Mouse (Mus musculus) heart, embryonic 16.5 days (tissue): ENCODE measurements at regions not wholly inside any gene's neighbourhood (a gene's known extent, or its start where the extent isn't known, plus 50 kb on each side); places are given as distances from the start of the nearest gene placed in this dataset.

ENCODE experiments used
- ATAC-seq: fragments of 200-750 bp; cut with Nextera tagmentation; replicated peaks from 2 replicates; pipeline ENCODE4 v1.8.0; 2017; ENCODE audit warnings: moderate number of reproducible peaks; ENCODE audit not compliant: insufficient read depth, low FRiP score; ENCODE audit errors: extremely low read depth
- H3K27ac ChIP-seq: fragments of 300-500 bp; sonication (generic); 2 replicates; pipeline ENCODE4 v1.5.1; 2014; ENCODE audit warnings: mild to moderate bottlenecking, low read length, control low read depth, moderate library complexity
- H3K27me3 ChIP-seq: fragments of 300-500 bp; sonication (generic); 2 replicates; pipeline ENCODE4 v1.6.1; 2014; ENCODE audit warnings: low read length, mixed read lengths; ENCODE audit not compliant: control insufficient read depth, insufficient read depth
- H3K36me3 ChIP-seq: fragments of 300-500 bp; sonication (generic); 2 replicates; pipeline ENCODE4 v1.6.1; 2014; ENCODE audit not compliant: control insufficient read depth, insufficient read depth
- H3K4me1 ChIP-seq: fragments of 300-500 bp; sonication (generic); 2 replicates; pipeline ENCODE4 v1.6.1; 2014; ENCODE audit warnings: low read length, mixed read lengths; ENCODE audit not compliant: control insufficient read depth, insufficient read depth
- H3K4me2 ChIP-seq: fragments of 300-500 bp; sonication (generic); 2 replicates; pipeline ENCODE4 v1.6.1; 2014; ENCODE audit warnings: low read depth, mild to moderate bottlenecking, control low read depth, low read length
- H3K4me3 ChIP-seq: fragments of 300-500 bp; sonication (generic); 2 replicates; pipeline ENCODE4 v1.5.1; 2014; ENCODE audit warnings: mild to moderate bottlenecking, control low read depth, low read length
- H3K9ac ChIP-seq: fragments of 300-500 bp; sonication (generic); 2 replicates; pipeline ENCODE4 v1.6.1; 2014; ENCODE audit warnings: low read length, control low read depth
- H3K9me3 ChIP-seq: fragments of 300-500 bp; sonication (generic); replicated peaks from 2 replicates; pipeline ENCODE4 v1.6.1; 2016; ENCODE audit warnings: low read length; ENCODE audit not compliant: control insufficient read depth
- WGBS: fragments of 180-500 bp; shearing (Covaris S2); extraction: QIAGEN DNeasy Blood & Tissue Kit; methylation state at CpG from one replicate; pipeline ENCODE4 v1.1.7; 2014; 5-methylcytosine and 5-hydroxymethylcytosine counted together

DNA sequence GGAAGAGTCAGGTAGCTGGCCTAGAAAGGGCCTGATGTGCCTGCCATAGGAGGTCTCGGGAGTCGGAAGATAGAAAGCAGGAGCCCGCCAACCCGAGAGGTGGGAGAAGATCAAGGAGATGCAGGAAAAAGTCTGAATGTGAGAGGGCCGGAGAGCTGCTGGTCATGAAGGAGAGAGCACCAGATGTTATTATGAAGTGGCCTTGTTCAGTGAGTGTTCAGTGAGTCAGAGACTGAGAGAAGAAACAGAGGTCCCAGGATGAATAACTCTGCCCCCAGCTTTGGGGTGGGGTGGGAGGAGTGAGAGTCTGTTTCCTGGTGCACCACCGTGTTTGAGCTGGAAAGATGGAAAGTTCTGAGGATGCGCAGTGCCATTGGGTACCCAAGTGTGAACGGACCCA, 100.2 kb upstream of the Slc45a1 start:
- WGBS = 80% methylated on average over 8 of the region's 8 CpGs
- no peak for ATAC-seq
- Histone ChIP-seq H3K36me3 (no peaks in the 10 kb centered on the region), H3K27ac (no peak overlapping the region), H3K4me1 (peaks cover 13% of the 10 kb centered on the region), H3K27me3 (no peaks in the 10 kb centered on the region), H3K9ac (no peak overlapping the region), H3K4me3 (no peak overlapping the region), H3K9me3 (no peaks in the 10 kb centered on the region), H3K4me2 (no peak overlapping the region)

DNA sequence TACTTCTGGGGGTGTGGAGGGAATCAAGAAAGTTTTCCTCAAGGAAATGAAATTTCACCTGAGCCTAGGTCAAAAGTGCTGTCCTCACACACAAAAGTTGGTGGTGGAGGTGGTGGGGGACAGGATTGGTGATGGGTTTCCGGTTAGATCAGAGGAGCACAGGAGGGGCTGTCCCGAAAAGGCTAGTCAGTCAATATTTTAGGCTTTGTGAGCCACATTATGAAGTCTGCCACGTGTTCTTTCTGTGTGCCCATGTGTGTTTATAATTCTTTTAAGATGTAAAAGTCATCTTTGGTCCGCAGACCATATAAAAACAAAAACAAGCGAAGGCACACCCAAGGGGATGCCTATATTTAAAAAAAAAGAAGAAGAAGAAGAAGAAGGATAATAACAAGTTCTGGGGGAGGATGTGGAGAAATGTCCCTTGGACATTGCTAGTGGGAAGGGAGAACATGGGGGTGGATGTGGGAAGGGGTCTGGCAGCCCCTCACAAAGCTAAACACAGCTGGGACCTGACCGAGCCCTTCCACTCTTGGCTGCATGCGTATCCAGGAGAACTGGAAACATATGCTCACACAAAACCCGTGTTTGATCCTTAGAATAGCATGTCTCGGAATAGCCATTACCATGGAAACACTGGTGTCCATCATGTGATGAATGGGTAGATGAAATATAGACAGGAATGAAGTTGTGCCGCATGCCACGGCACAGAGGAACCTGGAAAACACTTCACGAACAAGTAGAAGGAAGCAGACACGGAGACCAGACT, 98.7 kb upstream of the Slc45a1 start:
- Histone ChIP-seq H3K9me3 (no peaks in the 10 kb centered on the region), H3K36me3 (no peaks in the 10 kb centered on the region), H3K27ac (no peak overlapping the region), H3K4me2 (no peak overlapping the region), H3K9ac (no peak overlapping the region), H3K4me3 (no peak overlapping the region), H3K4me1 (peaks cover 23% of the 10 kb centered on the region), H3K27me3 (no peaks in the 10 kb centered on the region)
- no peak for ATAC-seq
- WGBS = 82% methylated on average over 13 of the region's 13 CpGs

DNA sequence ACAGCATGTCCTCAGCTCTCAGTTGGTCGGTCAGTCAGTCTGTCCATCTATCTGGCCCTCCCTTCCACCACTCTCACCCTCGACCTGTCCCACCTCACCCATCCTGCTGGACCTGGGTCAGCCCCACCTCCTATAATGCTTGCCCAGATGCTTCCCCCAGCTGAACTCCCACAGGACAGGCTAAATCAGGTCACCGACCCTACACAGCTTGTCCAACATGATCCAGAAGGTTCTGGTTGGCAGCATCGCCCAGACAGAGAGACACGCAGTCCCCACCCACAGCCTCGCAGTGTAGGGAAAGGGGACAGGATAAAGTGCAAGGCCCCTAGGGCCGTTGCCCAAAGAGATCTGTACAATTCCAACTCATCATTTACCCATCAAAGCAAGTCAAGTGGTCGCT, 97.1 kb upstream of the Slc45a1 start:
- Histone ChIP-seq H3K27me3 (no peaks in the 10 kb centered on the region), H3K36me3 (no peaks in the 10 kb centered on the region), H3K9me3 (no peaks in the 10 kb centered on the region), H3K27ac (no peak overlapping the region), H3K9ac (no peak overlapping the region), H3K4me1 (peaks cover 25% of the 10 kb centered on the region), H3K4me3 (no peak overlapping the region), H3K4me2 (no peak overlapping the region)
- ATAC-seq = no peak
- 87% methylated on average over 8 of the region's 8 CpGs for WGBS

DNA sequence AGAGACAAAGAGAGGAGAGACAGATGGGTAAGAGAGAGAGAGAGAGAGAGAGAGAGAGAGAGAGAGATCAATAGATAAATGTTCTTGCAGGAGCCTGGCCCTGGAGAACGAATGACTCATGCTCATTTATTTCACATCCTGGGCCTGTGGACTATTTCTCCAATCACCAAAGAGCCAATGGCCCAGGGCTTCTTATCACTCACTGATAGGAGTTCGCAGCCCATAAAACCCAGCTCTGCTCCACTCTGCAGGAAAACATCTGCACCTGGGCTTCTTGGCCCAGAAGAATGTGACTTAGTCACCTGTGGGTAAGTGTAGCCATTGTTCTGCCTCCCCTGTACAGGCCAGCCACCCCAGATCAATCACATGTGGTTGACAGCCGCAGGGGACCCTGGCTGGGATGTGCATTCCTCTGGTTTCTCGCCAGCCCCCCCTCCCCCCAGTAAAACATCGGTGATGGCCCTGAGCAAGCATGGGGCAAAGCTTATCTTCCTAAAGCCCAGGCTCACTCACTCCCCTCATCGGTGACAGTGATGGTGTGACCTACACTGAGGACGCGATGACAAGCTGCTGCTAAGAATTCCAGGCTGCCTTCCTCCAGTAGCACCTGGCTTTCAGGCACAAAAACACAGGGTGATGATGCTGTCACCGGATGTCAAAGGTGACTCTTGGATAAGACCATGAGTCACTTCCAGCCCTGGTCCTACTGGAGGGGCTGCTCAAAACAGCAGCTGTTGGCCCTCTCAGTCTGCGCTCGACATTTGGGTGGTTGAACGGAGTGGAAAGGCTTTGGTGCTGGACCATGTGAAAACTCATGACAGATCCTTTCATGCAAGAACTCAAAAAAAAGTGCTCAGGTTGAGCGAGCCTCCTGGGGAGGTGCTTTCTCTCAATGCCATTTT, 96.4 kb upstream of the Slc45a1 start:
- Histone ChIP-seq H3K4me3 (no peak overlapping the region), H3K4me2 (no peak overlapping the region; the same call in 1 of the 2 replicates), H3K4me1 (peaks cover 25% of the 10 kb centered on the region), H3K9ac (0 out of 2 replicates have a peak overlapping the region, but pooled peaks have one; percentile 15), H3K9me3 (no peaks in the 10 kb centered on the region), H3K27ac (peak overlapping the region; percentile 29), H3K36me3 (no peaks in the 10 kb centered on the region), H3K27me3 (no peaks in the 10 kb centered on the region)
- ATAC-seq = peak; percentile 74
- WGBS = 17% methylated on average over 13 of the region's 13 CpGs

DNA sequence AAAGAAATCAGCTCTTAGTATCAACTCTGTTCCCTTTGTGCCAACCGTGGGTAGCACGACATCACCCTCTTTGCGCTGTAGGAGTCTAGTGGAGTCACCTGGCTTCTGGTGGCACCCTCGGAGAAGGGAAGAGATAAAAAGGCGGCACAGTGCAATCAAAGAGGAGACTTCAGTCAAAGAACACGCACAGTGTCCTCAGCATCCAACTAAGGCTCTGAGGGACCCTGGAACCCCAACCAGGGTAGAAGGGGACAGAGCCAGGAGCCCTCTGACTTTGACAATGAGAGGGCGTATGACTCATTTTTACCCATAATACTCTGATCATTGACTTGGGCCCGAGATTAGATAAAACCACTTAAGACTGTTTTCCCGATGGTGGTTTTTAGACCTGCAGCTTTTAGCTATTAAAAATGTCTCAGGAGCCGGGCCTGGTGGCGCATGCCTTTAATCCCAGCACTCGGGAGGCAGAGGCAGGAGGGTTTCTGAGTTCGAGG, 94.5 kb upstream of the Slc45a1 start:
- H3K27ac ChIP-seq = peak overlapping the region; percentile 68
- peaks cover 25% of the 10 kb centered on the region for H3K4me1 ChIP-seq
- no peaks in the 10 kb centered on the region for H3K27me3 ChIP-seq
- H3K36me3 ChIP-seq = no peaks in the 10 kb centered on the region
- ATAC-seq = no peak
- no peak overlapping the region for H3K9ac ChIP-seq
- 50% methylated on average over 13 of the region's 13 CpGs for WGBS
- no peaks in the 10 kb centered on the region for H3K9me3 ChIP-seq
- H3K4me3 ChIP-seq = no peak overlapping the region
- H3K4me2 ChIP-seq = no peak overlapping the region; the same call in 1 of the 2 replicates

DNA sequence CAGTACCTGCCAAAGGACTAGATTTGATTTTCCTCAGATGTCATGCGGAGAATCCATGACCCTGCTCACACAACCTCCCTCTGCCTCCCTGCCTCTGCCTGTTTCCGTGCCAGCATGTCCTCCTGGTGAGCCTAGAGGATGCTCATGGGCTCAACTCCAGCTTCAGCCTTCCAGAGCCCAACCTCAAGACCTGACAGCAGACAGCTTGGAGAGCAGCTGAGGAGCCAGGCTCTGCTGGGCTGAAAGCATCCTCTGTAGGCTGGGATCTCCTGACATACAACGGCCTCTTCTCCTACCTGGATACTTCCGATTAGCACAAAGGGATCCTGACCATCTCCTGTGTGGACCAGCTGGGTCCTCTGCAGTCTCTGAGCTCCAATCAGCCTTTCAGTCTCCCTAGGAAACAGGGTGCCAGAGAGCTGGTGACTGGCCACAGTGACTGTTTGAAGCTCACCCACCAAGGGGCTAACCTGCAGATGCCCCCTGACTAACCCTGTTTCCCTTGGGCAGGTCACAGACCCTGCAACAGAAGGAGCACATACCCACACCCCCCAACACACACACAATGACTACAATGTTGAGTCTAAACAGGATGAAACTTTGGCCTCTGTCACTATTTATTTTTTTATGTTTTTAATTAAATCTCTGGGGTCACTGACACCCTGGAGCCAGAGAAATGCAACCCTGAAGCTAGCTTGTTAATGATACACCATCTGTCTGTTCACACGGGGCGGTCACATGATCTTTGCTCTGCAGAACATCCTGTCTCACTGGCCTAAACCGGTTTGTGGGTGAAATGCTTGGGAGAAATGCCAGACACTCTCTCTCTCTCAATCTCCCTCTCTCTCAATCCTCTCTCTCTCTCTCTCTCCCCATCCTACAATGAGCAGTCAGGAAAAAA, 93.8 kb upstream of the Slc45a1 start:
- Histone ChIP-seq H3K4me2 (no peak overlapping the region; the same call in 1 of the 2 replicates), H3K9ac (peak overlapping the region; percentile 20; the same call in 1 of the 2 replicates), H3K4me3 (no peak overlapping the region), H3K36me3 (no peaks in the 10 kb centered on the region), H3K27me3 (no peaks in the 10 kb centered on the region), H3K4me1 (peaks cover 25% of the 10 kb centered on the region), H3K27ac (peak overlapping the region; percentile 68), H3K9me3 (no peaks in the 10 kb centered on the region)
- WGBS = 46% methylated on average over 7 of the region's 7 CpGs
- ATAC-seq = peak; percentile 32; the same call in 1 of the 2 replicates

DNA sequence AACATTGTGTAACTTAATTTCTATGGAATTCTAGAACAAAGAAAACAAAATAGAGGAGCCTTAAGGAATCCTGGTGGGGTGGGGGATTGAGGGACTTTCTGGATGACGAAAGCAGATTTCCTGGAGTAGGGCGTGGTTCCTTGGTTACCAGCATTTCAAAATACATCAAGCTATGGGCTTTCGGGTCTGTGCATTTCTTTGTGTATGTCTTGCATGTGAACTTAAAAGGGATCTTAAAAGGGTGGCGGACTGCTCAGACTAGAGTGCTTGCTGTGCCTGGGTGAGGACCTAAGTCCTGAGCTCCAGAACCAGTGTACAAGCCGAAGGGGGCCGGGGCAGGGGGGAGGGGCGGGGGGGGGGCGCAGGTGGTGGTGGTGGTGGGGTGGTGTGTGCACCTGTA, 91.5 kb upstream of the Slc45a1 start:
- H3K9ac ChIP-seq = no peak overlapping the region
- no peak for ATAC-seq
- H3K4me1 ChIP-seq = peaks cover 21% of the 10 kb centered on the region
- H3K4me2 ChIP-seq = no peak overlapping the region
- no peak overlapping the region for H3K4me3 ChIP-seq
- H3K36me3 ChIP-seq = no peaks in the 10 kb centered on the region
- H3K9me3 ChIP-seq = no peaks in the 10 kb centered on the region
- no peak overlapping the region for H3K27ac ChIP-seq
- no peaks in the 10 kb centered on the region for H3K27me3 ChIP-seq
- 69% methylated on average over 7 of the region's 8 CpGs for WGBS

DNA sequence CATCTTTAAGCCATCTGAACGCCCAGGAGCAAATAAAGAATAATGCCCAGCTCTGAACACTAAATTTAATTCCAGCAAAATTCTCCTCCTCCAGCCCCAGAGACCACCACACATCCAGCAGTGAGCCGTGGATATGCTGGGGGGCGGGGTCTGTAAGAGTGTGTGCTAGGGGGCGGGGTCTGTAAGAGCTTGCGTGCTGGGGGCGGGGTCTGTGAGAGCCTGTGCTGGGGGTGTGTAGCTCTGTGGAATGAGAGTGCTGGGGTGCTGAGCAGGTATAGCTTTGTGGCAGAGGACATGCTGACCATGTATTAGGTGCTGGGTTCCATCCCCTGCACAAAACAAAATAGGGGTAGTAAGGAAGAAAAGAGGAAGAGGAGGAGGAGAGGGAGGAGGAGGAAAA, 91.1 kb upstream of the Slc45a1 start:
- H3K4me2 ChIP-seq = no peak overlapping the region
- H3K9ac ChIP-seq = no peak overlapping the region
- 29% methylated on average over 6 of the region's 6 CpGs for WGBS
- no peaks in the 10 kb centered on the region for H3K27me3 ChIP-seq
- no peak overlapping the region for H3K4me3 ChIP-seq
- H3K9me3 ChIP-seq = no peaks in the 10 kb centered on the region
- H3K27ac ChIP-seq = no peak overlapping the region
- peaks cover 17% of the 10 kb centered on the region for H3K4me1 ChIP-seq
- H3K36me3 ChIP-seq = no peaks in the 10 kb centered on the region
- ATAC-seq = 0 out of 2 replicates have a peak, but pooled peaks have one; percentile 15
